Mouse (Mus musculus) lung, adult 2 months (tissue): ENCODE data around the gene Plekhg6.

Experiments
- CTCF ChIP-seq: fragments of 200-500 bp; IDR thresholded peaks from 2 replicates; pipeline ENCODE4 v1.5.1; 2011; ENCODE audit warnings: mild to moderate bottlenecking, low read length, control low read depth; ENCODE audit not compliant: insufficient read depth
- POLR2A ChIP-seq: fragments of 200-500 bp; IDR thresholded peaks from 2 replicates; pipeline ENCODE4 v1.6.1; 2011; ENCODE audit warnings: low read depth, mild to moderate bottlenecking, control low read depth, low read length, borderline replicate concordance; ENCODE audit errors: extremely low read depth

DNA sequence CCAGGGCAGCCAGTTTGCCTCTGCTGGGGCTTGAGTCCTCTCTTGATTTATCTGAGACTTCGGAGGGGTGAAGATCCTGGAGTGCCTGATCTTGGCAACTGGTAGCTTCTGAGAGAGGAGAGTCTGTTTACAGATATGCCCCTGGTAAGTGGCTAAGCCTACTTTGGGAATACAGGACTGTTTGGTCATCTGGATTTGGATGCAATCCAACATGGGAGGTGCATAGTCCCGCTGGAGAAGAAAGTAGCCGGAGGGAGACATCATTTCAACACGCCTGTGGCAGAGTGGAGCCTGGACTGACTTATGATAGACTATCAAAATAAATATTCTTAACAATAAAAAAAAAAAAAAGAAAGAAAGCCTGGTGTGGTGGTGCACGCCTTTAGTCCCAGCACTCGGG, 49.1 kb upstream of the Plekhg6 start:
- TF ChIP-seq POLR2A (no peak), CTCF (no peak)
